Mouse (Mus musculus) heart, embryonic 15.5 days (tissue): ENCODE data around the gene AU040320. TPM values are rescaled to one million over a fixed set of nuclear protein-coding genes. Genes with fewer than 3 reads are reported as not detected.

ENCODE experiments used
- ATAC-seq: fragments of 200-750 bp; cut with Nextera tagmentation; replicated peaks from 2 replicates; pipeline ENCODE4 v1.8.0; 2017; ENCODE audit warnings: low read depth, moderate TSS enrichment; ENCODE audit not compliant: insufficient number of reproducible peaks, insufficient read depth, low FRiP score
- H3K27ac ChIP-seq: fragments of 300-500 bp; sonication (generic); 2 replicates; pipeline ENCODE4 v1.5.1; 2015; ENCODE audit warnings: mild to moderate bottlenecking, inconsistent platforms
- H3K27me3 ChIP-seq: fragments of 300-500 bp; sonication (generic); 2 replicates; pipeline ENCODE4 v1.6.1; 2015; ENCODE audit warnings: inconsistent platforms
- H3K36me3 ChIP-seq: fragments of 300-500 bp; sonication (generic); 2 replicates; pipeline ENCODE4 v1.6.1; 2015; ENCODE audit warnings: mild to moderate bottlenecking, inconsistent platforms
- H3K4me1 ChIP-seq: fragments of 300-500 bp; sonication (generic); replicated peaks from 2 replicates; pipeline ENCODE4 v1.6.1; 2015; ENCODE audit warnings: inconsistent platforms
- H3K4me2 ChIP-seq: fragments of 300-500 bp; sonication (generic); 2 replicates; pipeline ENCODE4 v1.6.1; 2015; ENCODE audit warnings: inconsistent platforms, mild to moderate bottlenecking, moderate library complexity
- H3K4me3 ChIP-seq: fragments of 300-500 bp; sonication (generic); 2 replicates; pipeline ENCODE4 v1.5.1; 2015; ENCODE audit warnings: mild to moderate bottlenecking, inconsistent platforms
- H3K9ac ChIP-seq: fragments of 300-500 bp; sonication (generic); 2 replicates; pipeline ENCODE4 v1.6.1; 2015; ENCODE audit warnings: mild to moderate bottlenecking, inconsistent platforms
- H3K9me3 ChIP-seq: fragments of 300-500 bp; sonication (generic); replicated peaks from 2 replicates; pipeline ENCODE4 v1.6.1; 2016; ENCODE audit warnings: inconsistent platforms
- WGBS: fragments of 180-500 bp; shearing (Covaris S2); methylation state at CpG from one replicate; pipeline ENCODE4 v1.1.7; 2015; ENCODE audit warnings: mixed read lengths; 5-methylcytosine and 5-hydroxymethylcytosine counted together
- polyA plus RNA-seq: library from polyadenylated mRNA; unstranded; fragments of >200 nt; fragmentation: Nextera tagmentation; extraction: Ambion mirVana; gene quantifications from 2 replicates; pipeline ENCODE4 v1.2.1, GENCODE M21; 2015

AU040320 gene
- polyA plus RNA-seq, 1 experiment from 2014 or later = 20.2 TPM

DNA sequence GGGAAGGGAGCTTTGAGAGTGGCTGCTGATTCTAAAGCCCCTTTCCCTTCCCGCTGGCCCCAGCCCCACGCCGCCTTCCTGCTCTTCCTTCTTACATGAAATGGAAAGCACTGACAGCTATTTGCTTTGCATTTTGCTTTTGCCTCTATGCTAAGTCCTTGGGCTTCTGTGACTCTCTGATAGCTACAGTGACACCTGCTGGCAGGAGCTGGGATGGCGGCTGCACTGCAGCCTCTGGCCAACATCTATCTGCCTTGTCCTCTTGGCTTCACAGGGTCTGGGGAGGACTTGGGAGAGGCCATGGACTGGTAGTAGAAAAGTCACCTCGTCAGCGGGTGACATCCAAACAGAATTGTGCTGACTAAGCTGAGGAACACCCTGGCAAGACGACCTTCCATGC is 86.5 kb downstream of the AU040320 start:
- no peak overlapping the region for H3K27ac ChIP-seq
- no peaks in the 10 kb centered on the region for H3K4me1 ChIP-seq
- no peak for ATAC-seq
- H3K9ac ChIP-seq = no peak overlapping the region
- no peaks in the 10 kb centered on the region for H3K27me3 ChIP-seq
- no peaks in the 10 kb centered on the region for H3K9me3 ChIP-seq
- no peak overlapping the region for H3K4me3 ChIP-seq
- 14% methylated on average over 7 of the region's 7 CpGs for WGBS
- no peak overlapping the region for H3K4me2 ChIP-seq
- H3K36me3 ChIP-seq = peaks cover 25% of the 10 kb centered on the region; the same call in 1 of the 2 replicates

DNA sequence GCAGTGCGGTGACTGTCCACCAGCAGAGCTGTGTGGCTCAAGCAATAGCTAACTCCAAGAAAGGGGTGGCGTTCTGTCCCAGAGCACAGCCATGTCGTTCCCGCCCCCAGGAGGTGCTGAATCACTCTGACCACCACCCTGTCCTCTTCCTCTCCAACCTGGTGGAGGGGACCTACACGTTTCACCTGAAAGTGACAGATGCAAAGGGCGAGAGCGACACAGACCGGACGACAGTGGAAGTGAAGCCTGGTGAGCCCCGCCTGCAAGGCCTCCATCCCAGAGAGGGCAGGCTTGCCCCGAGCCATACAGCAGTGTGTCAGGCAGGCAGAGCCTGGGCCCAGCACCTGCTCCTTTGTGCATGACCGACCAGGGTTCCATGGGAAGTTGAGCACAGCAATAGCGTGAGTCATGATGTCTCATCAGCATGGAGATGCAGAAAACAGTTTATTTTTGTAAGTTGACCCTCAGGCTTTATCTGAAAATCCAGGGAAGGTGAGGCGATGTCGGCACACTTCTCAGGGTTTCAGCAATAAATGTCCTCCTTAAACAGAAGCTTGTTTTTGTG is 87.7 kb downstream of the AU040320 start:
- no peak overlapping the region for H3K27ac ChIP-seq
- 91% methylated on average over 15 of the region's 15 CpGs for WGBS
- no peaks in the 10 kb centered on the region for H3K4me1 ChIP-seq
- no peak for ATAC-seq
- no peak overlapping the region for H3K4me3 ChIP-seq
- H3K9me3 ChIP-seq = no peaks in the 10 kb centered on the region
- no peak overlapping the region for H3K9ac ChIP-seq
- H3K4me2 ChIP-seq = no peak overlapping the region
- H3K27me3 ChIP-seq = no peaks in the 10 kb centered on the region
- peaks cover 14% of the 10 kb centered on the region; the same call in 1 of the 2 replicates for H3K36me3 ChIP-seq

DNA sequence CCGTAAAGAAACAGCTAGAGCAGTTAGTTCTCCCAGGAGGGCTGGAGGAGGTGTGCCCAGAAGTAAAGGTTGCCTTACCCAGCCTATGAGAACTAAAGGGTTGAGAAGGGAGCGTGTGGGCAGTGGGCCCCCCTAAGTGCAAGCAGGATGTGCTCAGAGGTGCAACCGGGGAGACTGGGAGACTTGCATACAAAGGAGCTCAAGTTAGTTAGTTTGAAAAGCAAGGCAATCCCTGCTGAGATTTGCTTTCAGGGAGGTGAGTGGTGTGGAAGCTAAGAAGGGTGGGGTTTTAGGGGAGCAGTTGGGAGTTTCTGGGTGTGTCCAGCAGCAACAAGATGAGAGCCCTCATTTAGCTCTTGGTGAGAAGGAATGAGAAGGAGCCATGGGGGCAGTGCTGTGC is 89.6 kb downstream of the AU040320 start:
- Histone ChIP-seq H3K9me3 (no peaks in the 10 kb centered on the region), H3K4me1 (no peaks in the 10 kb centered on the region), H3K27ac (no peak overlapping the region), H3K9ac (no peak overlapping the region), H3K4me2 (no peak overlapping the region), H3K27me3 (no peaks in the 10 kb centered on the region), H3K4me3 (no peak overlapping the region), H3K36me3 (peaks cover 26% of the 10 kb centered on the region; the same call in 1 of the 2 replicates)
- no peak for ATAC-seq
- WGBS = 57% methylated on average over 3 of the region's 3 CpGs

DNA sequence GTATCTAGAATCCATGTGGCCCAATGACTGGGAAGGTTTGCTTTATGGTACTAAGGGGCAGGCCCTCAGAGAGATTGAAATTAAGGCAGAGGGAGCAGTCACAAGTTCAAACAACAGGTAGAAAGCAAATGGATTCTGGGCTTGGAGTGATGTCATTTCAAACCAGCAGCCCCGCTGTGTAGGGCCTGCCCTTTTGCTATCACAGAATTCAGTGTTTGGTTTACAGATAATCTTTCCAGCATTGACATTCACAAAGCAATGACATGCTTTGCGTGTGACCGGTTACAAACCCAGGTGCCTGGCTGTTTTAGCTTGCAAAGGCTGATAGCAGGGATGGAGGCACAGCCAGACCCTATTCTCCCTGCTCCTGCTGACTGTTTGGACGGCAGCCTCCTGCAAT is 92.3 kb downstream of the AU040320 start:
- Histone ChIP-seq H3K4me1 (peaks cover 5% of the 10 kb centered on the region), H3K9ac (no peak overlapping the region), H3K9me3 (no peaks in the 10 kb centered on the region), H3K4me3 (no peak overlapping the region), H3K27me3 (no peaks in the 10 kb centered on the region), H3K27ac (no peak overlapping the region), H3K4me2 (no peak overlapping the region), H3K36me3 (peaks cover 26% of the 10 kb centered on the region; the same call in 1 of the 2 replicates)
- WGBS = 55% methylated on average over 4 of the region's 4 CpGs
- ATAC-seq = no peak

DNA sequence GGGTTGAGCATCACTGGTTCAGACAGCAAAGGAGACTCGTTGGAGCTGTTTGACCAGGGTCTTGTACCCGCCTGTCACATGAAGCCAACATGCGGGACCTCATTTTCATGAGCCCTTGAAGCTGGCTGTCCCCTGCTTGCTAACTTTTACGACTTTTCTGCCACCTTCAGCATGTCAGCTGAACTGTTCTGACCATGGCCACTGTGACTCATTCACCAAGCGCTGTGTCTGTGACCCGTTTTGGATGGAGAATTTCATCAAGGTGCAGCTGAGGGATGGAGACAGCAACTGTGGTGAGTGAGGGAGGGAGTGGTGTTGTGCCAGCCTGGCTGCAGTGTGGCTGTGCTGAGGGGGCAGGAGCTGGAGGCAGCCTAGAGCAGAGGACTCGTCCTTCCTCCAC is 93.6 kb downstream of the AU040320 start:
- peaks cover 31% of the 10 kb centered on the region; the same call in 1 of the 2 replicates for H3K36me3 ChIP-seq
- WGBS = 59% methylated on average over 7 of the region's 7 CpGs

DNA sequence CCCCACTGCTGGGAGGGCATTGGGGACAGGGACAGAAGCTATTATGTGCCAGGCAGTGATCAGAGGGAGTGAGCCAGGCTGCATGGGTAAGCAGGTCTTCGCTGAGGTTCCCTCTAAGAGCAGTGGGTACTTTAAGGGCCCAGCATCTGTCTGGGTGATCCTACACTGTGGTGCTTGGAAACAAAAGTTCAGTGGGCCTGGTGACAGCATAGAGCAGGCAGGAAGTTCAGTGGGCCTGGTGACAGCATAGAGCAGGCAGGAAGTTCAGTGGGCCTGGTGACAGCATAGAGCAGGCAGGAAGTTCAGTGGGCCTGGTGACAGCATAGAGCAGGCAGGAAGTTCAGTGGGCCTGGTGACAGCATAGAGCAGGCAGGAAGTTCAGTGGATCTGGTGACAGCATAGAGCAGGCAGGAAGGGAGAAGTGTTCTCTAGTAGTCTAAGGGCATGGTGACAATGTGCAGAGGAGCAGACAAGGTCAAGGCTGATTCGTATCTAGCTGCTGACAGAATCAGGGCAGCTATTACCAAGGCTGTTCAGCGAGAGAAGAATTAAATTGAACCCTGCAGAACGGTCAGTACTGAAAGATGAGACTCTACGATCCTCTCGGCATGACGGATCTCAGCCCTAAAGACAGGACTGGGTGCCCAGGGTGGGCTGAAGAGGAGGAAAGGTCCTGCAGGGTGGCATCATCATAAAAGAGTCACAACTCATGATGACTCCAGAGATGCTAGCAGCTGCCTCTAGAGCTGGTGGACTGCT is 96.9 kb downstream of the AU040320 start:
- H3K27me3 ChIP-seq = no peaks in the 10 kb centered on the region
- no peak overlapping the region for H3K4me2 ChIP-seq
- H3K27ac ChIP-seq = peak overlapping the region; percentile 74
- H3K4me3 ChIP-seq = no peak overlapping the region
- 45% methylated on average over 7 of the region's 7 CpGs for WGBS
- H3K36me3 ChIP-seq = peaks cover 18% of the 10 kb centered on the region; the same call in 1 of the 2 replicates
- no peak overlapping the region for H3K9ac ChIP-seq
- ATAC-seq = 0 out of 2 replicates have a peak, but pooled peaks have one; percentile 19
- peaks cover 10% of the 10 kb centered on the region for H3K4me1 ChIP-seq
- H3K9me3 ChIP-seq = no peaks in the 10 kb centered on the region

More for the DNA sequence above, 93.6 kb downstream of the AU040320 start:
- no peak for ATAC-seq
- Histone ChIP-seq H3K9ac (no peak overlapping the region), H3K4me2 (no peak overlapping the region), H3K4me1 (peaks cover 10% of the 10 kb centered on the region), H3K27me3 (no peaks in the 10 kb centered on the region), H3K4me3 (no peak overlapping the region), H3K27ac (no peak overlapping the region), H3K9me3 (no peaks in the 10 kb centered on the region)

DNA sequence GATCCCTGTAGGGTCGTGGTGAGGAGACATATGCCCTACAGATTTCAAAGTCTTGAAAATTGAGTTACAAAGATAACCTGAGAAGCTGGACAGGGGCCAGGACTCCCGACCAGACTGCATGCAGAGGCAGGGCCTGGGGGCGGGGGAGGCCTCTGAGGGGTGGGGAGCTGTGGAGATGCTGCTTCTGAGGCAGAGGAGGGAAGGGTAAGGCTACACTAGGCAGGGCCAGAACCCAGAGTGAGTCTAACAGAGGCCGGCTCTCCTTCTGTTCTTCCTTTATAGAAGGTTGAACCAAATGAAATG is 97.4 kb downstream of the AU040320 start:
- Histone ChIP-seq H3K4me2 (no peak overlapping the region), H3K9me3 (no peaks in the 10 kb centered on the region), H3K36me3 (peaks cover 21% of the 10 kb centered on the region; the same call in 1 of the 2 replicates), H3K4me1 (peaks cover 10% of the 10 kb centered on the region), H3K27ac (peak overlapping the region; percentile 74), H3K27me3 (no peaks in the 10 kb centered on the region), H3K4me3 (no peak overlapping the region), H3K9ac (no peak overlapping the region)
- ATAC-seq = 0 out of 2 replicates have a peak, but pooled peaks have one; percentile 19
- whole genome bisulfite sequencing = 33% methylated on average over 4 of the region's 4 CpGs

DNA sequence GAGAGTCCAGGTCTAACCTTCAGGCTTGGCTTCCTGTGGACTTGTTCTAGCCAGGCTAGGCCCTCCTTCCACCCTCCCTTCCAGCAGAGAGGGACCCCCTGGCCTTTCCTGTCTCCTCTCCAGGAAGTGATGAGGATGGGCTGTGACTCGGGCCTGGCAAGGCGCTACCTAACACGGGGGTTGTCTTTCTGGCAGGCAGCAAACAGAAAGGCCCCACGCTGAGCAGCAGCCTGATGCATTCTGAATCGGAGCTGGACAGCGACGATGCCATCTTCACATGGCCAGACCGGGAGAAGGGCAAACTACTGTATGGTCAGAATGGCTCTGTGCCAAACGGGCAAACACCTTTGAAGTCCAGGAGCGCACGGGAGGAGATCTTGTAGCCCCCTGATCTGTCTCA is 99.6 kb downstream of the AU040320 start:
- WGBS = 62% methylated on average over 11 of the region's 11 CpGs
- H3K27ac ChIP-seq = no peak overlapping the region
- ATAC-seq = no peak

DNA sequence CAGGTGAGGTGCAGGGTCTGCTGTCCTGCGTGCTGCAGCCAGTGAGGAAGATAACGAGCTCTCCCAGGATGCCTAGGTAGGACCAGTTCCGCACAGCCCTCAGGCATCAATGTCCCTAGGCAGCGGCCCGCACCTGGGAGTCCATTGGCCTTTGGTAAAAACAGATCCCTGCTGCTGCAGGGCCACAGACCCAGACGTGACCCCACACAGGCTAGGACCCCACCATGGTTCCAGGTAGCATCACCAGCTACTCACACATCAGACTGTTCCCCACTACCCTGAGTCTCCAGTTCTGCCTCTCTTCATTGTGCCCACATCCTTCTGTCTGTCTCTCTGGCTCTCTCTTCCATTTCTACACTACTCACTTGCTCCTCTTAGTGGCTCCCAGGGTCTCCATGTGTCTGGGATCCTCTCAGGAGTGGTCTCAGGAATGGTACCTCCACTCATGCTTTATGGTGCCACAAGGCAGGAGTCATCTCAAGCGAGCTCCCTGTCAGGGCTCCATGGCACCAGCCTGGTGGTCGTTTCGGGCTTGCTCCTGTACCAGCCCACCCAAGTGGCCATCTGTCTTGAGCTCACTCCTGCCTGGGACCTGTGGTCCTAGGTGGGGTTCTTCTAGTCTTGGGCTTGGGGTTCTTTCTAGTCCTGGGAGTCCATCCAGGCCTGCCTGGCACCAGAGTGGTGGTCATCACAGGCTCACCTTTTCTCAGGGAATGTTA is 107.1 kb downstream of the AU040320 start:
- Histone ChIP-seq H3K9ac (no peak overlapping the region), H3K4me2 (no peak overlapping the region), H3K36me3 (peaks cover 20% of the 10 kb centered on the region; the same call in 1 of the 2 replicates), H3K27ac (no peak overlapping the region), H3K9me3 (no peaks in the 10 kb centered on the region), H3K4me3 (no peak overlapping the region), H3K4me1 (no peaks in the 10 kb centered on the region), H3K27me3 (no peaks in the 10 kb centered on the region)
- 90% methylated on average over 9 of the region's 9 CpGs for WGBS
- 0 out of 2 replicates have a peak, but pooled peaks have one; percentile 14 for ATAC-seq

More for the DNA sequence above, 99.6 kb downstream of the AU040320 start:
- H3K9ac ChIP-seq = no peak overlapping the region
- H3K4me3 ChIP-seq = no peak overlapping the region
- H3K9me3 ChIP-seq = no peaks in the 10 kb centered on the region
- no peaks in the 10 kb centered on the region for H3K27me3 ChIP-seq
- H3K4me1 ChIP-seq = peaks cover 10% of the 10 kb centered on the region
- H3K36me3 ChIP-seq = peaks cover 9% of the 10 kb centered on the region; the same call in 1 of the 2 replicates
- H3K4me2 ChIP-seq = no peak overlapping the region

DNA sequence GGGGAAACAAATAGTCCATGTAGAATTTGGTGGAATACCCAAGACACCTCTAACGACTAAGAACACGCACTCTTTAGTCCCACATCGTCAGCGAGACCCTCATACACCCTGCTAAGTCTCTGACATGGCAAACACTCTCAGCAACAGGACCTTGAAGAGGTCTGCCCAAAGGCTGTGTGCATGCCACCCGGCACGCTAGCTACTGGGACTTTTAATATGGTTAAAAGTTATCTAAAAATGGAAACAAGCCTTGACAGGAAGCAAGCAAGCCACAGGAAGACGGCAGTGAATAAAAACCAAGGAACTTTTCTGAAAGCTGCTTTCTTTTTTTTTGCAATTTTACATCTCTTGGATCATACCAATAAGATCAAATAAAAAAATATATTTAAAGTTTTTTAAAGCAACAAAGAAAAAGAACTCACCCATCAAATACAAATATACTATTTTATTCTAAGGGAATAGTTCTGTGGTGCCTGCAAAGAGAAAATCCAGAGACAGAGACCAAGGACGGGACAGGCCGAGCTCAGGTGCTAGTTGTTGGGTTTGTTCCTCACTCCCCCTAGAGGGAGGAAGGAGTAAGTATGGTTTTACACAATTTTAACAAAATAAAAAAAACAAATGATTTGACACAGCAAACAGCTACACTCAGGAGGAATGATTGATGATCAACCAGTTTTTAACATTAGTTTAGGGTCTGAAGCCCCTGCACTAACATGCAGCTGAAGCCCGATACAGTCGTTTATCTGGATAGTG is 108.3 kb downstream of the AU040320 start:
- H3K9me3 ChIP-seq = no peaks in the 10 kb centered on the region
- no peak for ATAC-seq
- H3K4me3 ChIP-seq = no peak overlapping the region
- no peak overlapping the region for H3K4me2 ChIP-seq
- H3K9ac ChIP-seq = no peak overlapping the region
- WGBS = 71% methylated on average over 11 of the region's 11 CpGs
- H3K27ac ChIP-seq = no peak overlapping the region
- H3K27me3 ChIP-seq = no peaks in the 10 kb centered on the region
- H3K4me1 ChIP-seq = no peaks in the 10 kb centered on the region
- H3K36me3 ChIP-seq = peaks cover 19% of the 10 kb centered on the region; the same call in 1 of the 2 replicates

DNA sequence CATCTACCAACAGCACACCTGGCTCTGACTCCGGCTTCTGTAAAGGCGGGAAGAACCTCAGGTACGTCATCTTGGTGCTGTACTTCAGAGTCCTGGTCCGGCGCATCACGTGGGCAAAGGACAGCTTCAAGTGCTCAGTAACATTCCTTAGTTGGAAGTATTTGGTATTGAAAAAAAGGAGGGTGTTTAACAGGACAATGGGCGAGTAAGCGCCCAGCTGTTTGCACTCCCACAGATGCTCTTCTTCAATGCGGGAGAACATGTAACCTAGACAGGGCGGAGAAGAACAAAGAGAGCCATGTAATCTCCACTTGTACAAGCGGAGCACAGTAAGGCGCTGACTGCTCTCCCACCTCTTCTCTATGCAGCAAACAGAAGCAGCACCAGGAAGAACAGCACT is 115.4 kb downstream of the AU040320 start:
- Histone ChIP-seq H3K27me3 (no peaks in the 10 kb centered on the region), H3K9me3 (no peaks in the 10 kb centered on the region), H3K27ac (no peak overlapping the region), H3K36me3 (peaks cover 30% of the 10 kb centered on the region), H3K4me1 (no peaks in the 10 kb centered on the region), H3K4me2 (no peak overlapping the region), H3K4me3 (no peak overlapping the region), H3K9ac (no peak overlapping the region)
- ATAC-seq = no peak
- 90% methylated on average over 12 of the region's 12 CpGs for WGBS
